Mouse (Mus musculus) liver, embryonic 13.5 days (tissue): ENCODE measurements around the gene Mvb12a. TPM values are rescaled to one million over a fixed set of nuclear protein-coding genes. Genes with fewer than 3 reads are reported as not detected.
"Not testable (repeated sequence)": the region's sequence is repeated elsewhere in the genome, so short reads cannot be mapped to it uniquely, and the experiment has no call there.

ENCODE experiments used
- ATAC-seq: fragments of 200-750 bp; cut with Nextera tagmentation; 2 replicates; pipeline ENCODE4 v1.8.0; 2017; ENCODE audit warnings: low read depth, mild to moderate bottlenecking, moderate number of reproducible peaks, moderate library complexity
- DNase-seq: peaks from one replicate; pipeline ENCODE4 v3.0.0; 2022
- H3K27ac ChIP-seq: fragments of 300-500 bp; sonication (generic); 2 replicates; pipeline ENCODE4 v1.5.1; 2015; ENCODE audit warnings: moderate library complexity, mild to moderate bottlenecking, inconsistent platforms
- H3K27me3 ChIP-seq: fragments of 300-500 bp; sonication (generic); 2 replicates; pipeline ENCODE4 v1.6.1; 2015; ENCODE audit warnings: mild to moderate bottlenecking, inconsistent platforms
- H3K36me3 ChIP-seq: fragments of 300-500 bp; sonication (generic); 2 replicates; pipeline ENCODE4 v1.6.1; 2015; ENCODE audit warnings: mild to moderate bottlenecking, inconsistent platforms
- H3K4me1 ChIP-seq: fragments of 300-500 bp; sonication (generic); replicated peaks from 2 replicates; pipeline ENCODE4 v1.6.1; 2015; ENCODE audit warnings: inconsistent platforms
- H3K4me2 ChIP-seq: fragments of 300-500 bp; sonication (generic); 2 replicates; pipeline ENCODE4 v1.6.1; 2015; ENCODE audit warnings: inconsistent platforms, mild to moderate bottlenecking, moderate library complexity
- H3K4me3 ChIP-seq: fragments of 300-500 bp; sonication (generic); replicated peaks from 2 replicates; pipeline ENCODE4 v1.5.1; 2015; ENCODE audit warnings: mild to moderate bottlenecking, inconsistent platforms
- H3K9ac ChIP-seq: fragments of 300-500 bp; sonication (generic); 2 replicates; pipeline ENCODE4 v1.6.1; 2015; ENCODE audit warnings: mild to moderate bottlenecking, inconsistent platforms
- H3K9me3 ChIP-seq: fragments of 300-500 bp; sonication (generic); replicated peaks from 2 replicates; pipeline ENCODE4 v1.6.1; 2016; ENCODE audit warnings: inconsistent platforms
- WGBS: fragments of 180-500 bp; shearing (Covaris S2); methylation state at CpG from one replicate; pipeline ENCODE4 v1.1.7; 2015; ENCODE audit not compliant: insufficient replicate concordance; 5-methylcytosine and 5-hydroxymethylcytosine counted together
- polyA plus RNA-seq: library from polyadenylated mRNA; unstranded; fragments of >200 nt; fragmentation: Nextera tagmentation; extraction: Ambion mirVana; gene quantifications from 2 replicates; pipeline ENCODE4 v1.2.1, GENCODE M21; 2015

Gene Mvb12a
- polyA plus RNA-seq, 1 experiment from 2014 or later, result 33.9 TPM

DNA sequence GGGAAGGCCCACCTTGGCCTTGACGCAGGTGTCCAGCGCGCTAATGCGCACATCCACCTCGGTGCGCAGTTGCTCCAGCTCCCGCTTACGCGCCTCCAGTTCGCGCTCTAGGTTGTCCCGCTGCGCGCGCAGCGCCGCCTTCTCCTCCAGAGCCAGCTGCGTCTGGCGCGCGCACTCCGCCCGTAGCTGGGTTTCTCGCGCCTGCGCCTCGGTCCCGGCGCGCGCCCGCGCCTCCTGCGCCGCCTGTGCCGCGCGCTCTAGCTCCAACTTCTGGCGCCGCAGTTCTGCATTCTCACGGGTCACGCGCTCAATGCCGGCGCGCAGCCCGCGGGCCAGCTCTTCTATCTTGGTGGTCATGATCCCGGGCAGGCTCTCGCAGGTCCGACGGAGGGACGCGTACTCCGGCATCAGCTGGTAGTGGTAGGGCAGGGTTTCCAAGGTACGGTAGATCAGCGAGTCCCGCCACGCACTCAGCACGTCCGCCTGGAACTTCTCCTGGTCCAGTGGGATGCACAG is 35.1 kb upstream of the Mvb12a start:
- Histone ChIP-seq H3K9me3 (no peaks in the 10 kb centered on the region), H3K4me1 (peaks cover 34% of the 10 kb centered on the region), H3K4me3 (peak overlapping the region; percentile 45), H3K36me3 (no peaks in the 10 kb centered on the region), H3K9ac (peak overlapping the region; percentile 41; the same call in 1 of the 2 replicates), H3K4me2 (peak overlapping the region; percentile 67), H3K27ac (no peak overlapping the region), H3K27me3 (peaks cover 53% of the 10 kb centered on the region)
- peak; percentile 30 for ATAC-seq
- WGBS, result 1% methylated on average over 61 of the region's 61 CpGs
- DNase-seq, result peak; percentile 37

DNA sequence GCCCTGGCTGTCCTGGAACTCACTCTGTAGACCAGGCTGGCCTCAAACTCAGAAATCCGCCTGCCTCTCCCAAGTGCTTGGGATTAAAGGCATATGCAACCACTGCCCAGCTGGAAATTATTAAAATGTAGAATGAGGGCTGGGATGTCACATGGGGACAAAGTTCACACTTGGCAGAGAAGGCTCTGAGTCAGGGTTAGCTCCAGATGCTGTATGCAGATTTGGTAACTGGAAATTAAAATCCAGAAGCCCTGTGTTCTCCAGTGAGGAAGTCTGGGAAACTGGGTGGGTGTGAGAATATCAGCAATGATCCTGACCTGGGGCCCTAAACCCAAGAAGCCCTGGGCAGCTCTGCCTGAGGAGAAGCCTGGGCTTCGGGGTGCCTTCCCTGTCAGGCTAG is 33.4 kb upstream of the Mvb12a start:
- peaks cover 40% of the 10 kb centered on the region for H3K4me1 ChIP-seq
- DNase-seq, result no peak
- peak overlapping the region; percentile 18; the same call in 1 of the 2 replicates for H3K4me2 ChIP-seq
- 52% methylated on average over 2 of the region's 2 CpGs for WGBS
- H3K9ac ChIP-seq, result no peak overlapping the region
- no peak for ATAC-seq
- no peak overlapping the region for H3K27ac ChIP-seq
- no peaks in the 10 kb centered on the region for H3K9me3 ChIP-seq
- no peaks in the 10 kb centered on the region for H3K36me3 ChIP-seq
- H3K27me3 ChIP-seq, result peaks cover 53% of the 10 kb centered on the region
- H3K4me3 ChIP-seq, result no peak overlapping the region

DNA sequence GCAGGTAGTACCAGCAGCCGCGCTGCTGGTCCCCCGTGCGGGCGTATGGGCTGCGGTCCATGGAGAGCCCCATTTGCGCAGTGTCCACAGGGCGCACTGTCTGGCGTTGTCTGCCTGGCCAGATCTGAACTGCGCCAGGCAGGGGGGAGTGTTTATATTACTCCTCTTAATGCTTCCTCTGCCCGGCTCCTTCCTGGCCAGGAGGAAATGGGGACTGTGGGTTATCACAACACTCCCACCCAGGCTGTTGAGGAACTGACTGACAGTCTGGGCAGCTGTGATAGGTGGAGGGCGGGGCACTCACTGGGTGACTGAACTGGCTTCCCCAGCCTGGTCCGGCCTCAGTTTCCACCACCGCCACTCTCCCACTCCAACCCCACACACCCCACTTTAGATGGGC is 31.1 kb upstream of the Mvb12a start, which contains the start of gene Plvap:
Plvap (minus strand) TSS at position 109 of the 400 bp plus-strand sequence.
- Histone ChIP-seq H3K4me3 (peak within 1 kb of the TSS; percentile 47), H3K9ac (peak within 1 kb of the TSS; percentile 43), H3K27me3 (peaks cover 43% of the 10 kb centered on the region), H3K36me3 (no peaks in the 10 kb centered on the region), H3K9me3 (no peaks in the 10 kb centered on the region), H3K4me1 (peaks cover 40% of the 10 kb centered on the region), H3K27ac (peak within 1 kb of the TSS; percentile 58), H3K4me2 (peak within 1 kb of the TSS; percentile 66)
- DNase-seq, result peak; percentile 72
- 6% methylated on average over 14 of the region's 14 CpGs for WGBS
- ATAC-seq, result peak; percentile 90

DNA sequence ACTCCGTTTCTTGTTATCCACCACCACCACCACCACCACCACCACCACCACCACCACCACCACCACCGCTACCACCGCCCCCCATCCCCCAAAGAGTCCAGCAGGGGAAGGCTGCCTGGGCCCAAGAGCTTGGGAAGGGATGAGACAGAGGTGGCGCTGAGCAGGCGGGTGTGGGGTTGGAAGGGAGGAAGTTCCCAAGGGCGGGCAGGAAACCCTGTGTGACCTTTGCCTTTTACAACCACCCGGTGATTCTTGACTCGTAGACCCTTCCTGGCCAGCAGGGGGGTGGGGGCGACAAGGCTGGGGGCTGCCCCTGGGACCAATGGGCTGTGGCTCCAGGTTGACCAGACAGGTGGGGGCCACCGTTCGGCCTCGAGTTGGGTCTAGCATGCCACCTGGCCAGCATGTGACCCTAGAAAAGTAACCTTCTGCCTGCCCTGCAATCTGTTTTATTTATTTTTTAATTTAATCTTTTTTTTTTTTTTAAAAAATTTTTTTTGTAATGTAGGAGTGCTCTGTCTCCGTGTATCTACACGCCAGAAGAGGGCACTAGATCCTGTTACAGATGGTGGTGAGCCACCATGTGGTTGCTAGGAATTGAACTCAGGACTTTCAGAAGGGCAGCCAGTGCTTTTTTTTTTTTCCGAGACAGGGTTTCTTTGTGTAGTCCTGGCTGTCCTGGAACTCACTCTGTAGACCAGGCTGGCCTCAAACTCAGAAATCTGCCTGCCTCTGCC is 29.5 kb upstream of the Mvb12a start:
- Histone ChIP-seq H3K9ac (no peak overlapping the region), H3K4me2 (no peak overlapping the region), H3K27me3 (peaks cover 27% of the 10 kb centered on the region), H3K27ac (no peak overlapping the region), H3K9me3 (no peaks in the 10 kb centered on the region), H3K36me3 (no peaks in the 10 kb centered on the region), H3K4me1 (peaks cover 28% of the 10 kb centered on the region), H3K4me3 (no peak overlapping the region)
- DNase-seq, result no peak
- ATAC-seq, result no peak
- WGBS, result 34% methylated on average over 14 of the region's 15 CpGs

DNA sequence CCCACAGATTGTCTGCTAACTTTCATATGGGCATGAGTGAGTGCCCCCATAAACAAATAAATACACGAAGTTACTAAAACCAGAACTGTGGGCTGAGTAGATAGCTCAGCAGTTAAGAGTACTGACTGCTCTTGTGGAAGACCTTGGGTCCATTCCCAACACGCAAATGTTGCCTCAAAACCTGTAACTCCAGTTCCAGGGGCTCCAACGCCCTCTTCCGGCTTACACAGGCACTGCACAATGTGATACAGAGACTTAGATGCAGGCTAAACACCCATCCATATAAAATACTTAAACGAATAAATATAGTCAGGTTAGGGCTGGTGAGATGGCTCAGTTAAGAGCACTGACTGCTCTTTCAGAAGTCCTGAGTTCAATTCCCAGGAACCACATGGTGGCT is 27.7 kb upstream of the Mvb12a start:
- 57% methylated on average over 5 of the region's 5 CpGs for WGBS
- DNase-seq (no peak), ATAC-seq (no peak)
- Histone ChIP-seq H3K4me3 (no peak overlapping the region), H3K27me3 (peaks cover 11% of the 10 kb centered on the region), H3K9me3 (no peaks in the 10 kb centered on the region), H3K4me2 (no peak overlapping the region), H3K27ac (no peak overlapping the region), H3K9ac (no peak overlapping the region), H3K36me3 (no peaks in the 10 kb centered on the region), H3K4me1 (peaks cover 25% of the 10 kb centered on the region)

DNA sequence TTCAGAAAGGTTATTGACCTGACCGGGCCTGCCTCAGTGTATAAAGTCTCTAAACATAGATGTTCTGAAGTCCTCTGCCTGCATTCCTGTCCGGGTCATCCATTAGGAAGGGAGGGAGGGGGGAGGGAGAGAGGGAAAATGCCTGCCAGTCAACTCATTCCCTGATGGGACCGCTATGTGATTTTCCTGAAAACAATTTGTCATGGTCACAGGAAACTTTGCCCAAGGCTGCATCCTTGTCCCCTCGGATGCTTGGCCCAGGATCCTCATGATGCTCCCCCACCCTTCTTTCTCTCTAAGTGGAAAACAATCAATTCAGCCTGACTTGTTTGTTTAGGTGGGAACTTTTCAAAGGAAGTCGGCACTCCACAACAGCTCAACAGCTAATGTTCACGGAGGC is 25.9 kb upstream of the Mvb12a start:
- ATAC-seq, result no peak
- Histone ChIP-seq H3K27me3 (no peaks in the 10 kb centered on the region), H3K4me3 (no peak overlapping the region), H3K4me2 (no peak overlapping the region), H3K36me3 (no peaks in the 10 kb centered on the region), H3K4me1 (peaks cover 19% of the 10 kb centered on the region), H3K9me3 (no peaks in the 10 kb centered on the region), H3K9ac (no peak overlapping the region), H3K27ac (no peak overlapping the region)
- WGBS, result 39% methylated on average over 6 of the region's 6 CpGs
- DNase-seq, result no peak

DNA sequence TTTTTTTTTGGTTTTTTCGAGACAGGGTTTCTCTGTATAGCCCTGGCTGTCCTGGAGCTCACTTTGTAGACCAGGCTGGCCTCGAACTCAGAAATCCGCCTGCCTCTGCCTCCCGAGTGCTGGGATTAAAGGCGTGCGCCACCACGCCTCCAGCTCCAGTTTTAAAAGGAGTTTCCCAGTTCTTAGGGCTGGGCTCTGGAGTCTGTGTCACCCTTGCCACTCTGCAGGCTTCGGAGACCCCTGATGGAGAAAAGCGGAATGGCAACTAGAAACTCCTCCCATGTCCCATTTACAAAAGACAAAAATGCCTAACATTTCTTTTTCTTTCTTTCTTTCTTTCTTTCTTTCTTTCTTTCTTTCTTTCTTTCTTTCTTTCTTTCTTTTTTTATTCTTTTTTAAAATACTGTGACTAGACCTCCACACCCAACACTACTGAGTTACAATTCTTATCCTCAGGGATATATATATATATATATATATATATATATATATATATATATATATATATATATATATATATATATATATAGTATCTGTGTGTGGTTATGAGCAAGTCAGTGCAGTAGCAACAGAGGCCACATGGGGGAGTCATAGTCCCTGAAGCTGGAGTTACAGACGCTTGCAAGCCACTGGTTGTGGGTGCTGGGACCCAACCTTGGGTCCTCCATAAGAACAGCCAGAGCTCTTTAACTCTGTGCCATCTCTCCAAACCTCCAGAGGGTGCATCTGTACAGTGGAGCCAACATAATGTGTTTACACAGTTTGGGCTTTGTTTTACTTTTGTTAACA is 23.5 kb upstream of the Mvb12a start:
- not testable (repeated sequence) for H3K9me3 ChIP-seq, ATAC-seq, DNase-seq

DNA sequence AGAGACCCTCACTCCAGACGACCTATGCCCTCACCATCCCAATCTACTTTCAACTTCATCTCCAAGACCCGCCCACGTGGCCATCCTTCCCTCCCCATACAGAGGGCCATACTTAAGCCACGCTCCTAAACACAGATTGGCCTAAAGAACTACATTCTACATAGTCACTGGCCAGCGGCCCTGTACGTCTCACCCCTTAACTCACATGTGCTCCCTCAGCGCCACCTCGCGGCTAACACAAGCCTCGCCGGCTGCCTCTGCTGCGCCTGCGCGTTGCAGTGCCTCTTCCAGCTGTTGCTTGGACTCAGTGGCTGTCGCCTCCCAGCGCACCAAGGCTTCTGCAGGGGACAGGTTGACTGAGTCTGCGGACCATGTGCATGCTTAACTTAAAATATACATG is 21.1 kb upstream of the Mvb12a start:
- Histone ChIP-seq H3K4me2 (no peak overlapping the region), H3K36me3 (no peaks in the 10 kb centered on the region), H3K27me3 (peaks cover 24% of the 10 kb centered on the region), H3K4me1 (peaks cover 17% of the 10 kb centered on the region), H3K4me3 (no peak overlapping the region), H3K9me3 (no peaks in the 10 kb centered on the region), H3K9ac (no peak overlapping the region), H3K27ac (no peak overlapping the region)
- peak; percentile 82 for ATAC-seq
- WGBS, result 4% methylated on average over 17 of the region's 17 CpGs
- peak; percentile 84 for DNase-seq

More for the DNA sequence above, 23.5 kb upstream of the Mvb12a start:
- not testable (repeated sequence) for H3K36me3 ChIP-seq, H3K4me3 ChIP-seq, H3K27me3 ChIP-seq, H3K27ac ChIP-seq, H3K9ac ChIP-seq, H3K4me2 ChIP-seq, H3K4me1 ChIP-seq
- 21% methylated on average over 10 of the region's 10 CpGs for whole genome bisulfite sequencing

DNA sequence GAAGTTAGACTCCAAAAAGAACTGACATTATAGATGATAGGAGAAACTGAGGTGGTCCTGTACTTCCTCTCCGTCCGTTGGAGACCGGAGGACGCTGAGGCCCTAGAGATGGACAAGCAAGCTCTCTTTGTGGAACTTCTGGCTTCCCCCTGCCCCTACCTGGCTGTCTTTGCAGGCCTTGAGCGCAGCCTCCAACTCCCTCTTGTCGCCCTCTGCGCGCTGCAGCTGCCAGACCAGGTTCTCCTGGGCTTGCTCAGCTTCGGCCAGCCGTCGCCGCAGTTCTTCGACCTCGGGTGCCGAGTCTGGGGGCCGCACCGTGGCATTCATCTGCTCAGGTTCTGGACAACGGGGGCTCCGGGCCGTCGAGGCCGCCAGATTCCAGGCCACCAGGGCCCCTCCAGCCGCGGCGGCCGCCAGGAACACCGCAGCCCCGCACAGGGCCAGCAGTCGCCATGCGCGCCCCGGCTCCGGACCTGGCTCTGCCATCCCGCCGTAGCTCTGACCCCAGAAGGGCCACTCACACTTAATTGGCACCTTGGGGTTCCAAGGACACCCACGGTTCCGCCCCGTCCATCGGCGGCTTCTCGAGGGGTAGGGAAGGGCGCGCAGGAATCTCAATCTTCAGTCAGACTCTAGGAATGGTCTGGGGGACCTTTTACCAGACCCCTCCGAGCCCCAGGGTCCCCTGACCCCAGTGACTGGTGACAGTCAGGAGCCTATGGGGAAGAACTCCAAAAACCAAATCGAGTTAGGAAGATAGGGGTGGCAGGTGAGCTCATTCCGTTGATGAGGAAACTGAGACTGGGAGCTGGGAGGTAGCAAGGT is 17.3 kb upstream of the Mvb12a start, which contains the start of gene Ccdc194:
Ccdc194 (minus strand) TSS at position 486 of the 825 bp plus-strand sequence.
- peaks cover 26% of the 10 kb centered on the region for H3K4me1 ChIP-seq
- H3K27me3 ChIP-seq, result peaks cover 38% of the 10 kb centered on the region
- H3K9ac ChIP-seq, result no peak within 1 kb of the TSS
- no peak within 1 kb of the TSS for H3K4me3 ChIP-seq
- no peak within 1 kb of the TSS for H3K4me2 ChIP-seq
- H3K9me3 ChIP-seq, result no peaks in the 10 kb centered on the region
- peak within 1 kb of the TSS; percentile 27; the same call in 1 of the 2 replicates for H3K27ac ChIP-seq
- no peak for ATAC-seq
- no peaks in the 10 kb centered on the region for H3K36me3 ChIP-seq
- no peak for DNase-seq
- WGBS, result 35% methylated on average over 46 of the region's 46 CpGs

DNA sequence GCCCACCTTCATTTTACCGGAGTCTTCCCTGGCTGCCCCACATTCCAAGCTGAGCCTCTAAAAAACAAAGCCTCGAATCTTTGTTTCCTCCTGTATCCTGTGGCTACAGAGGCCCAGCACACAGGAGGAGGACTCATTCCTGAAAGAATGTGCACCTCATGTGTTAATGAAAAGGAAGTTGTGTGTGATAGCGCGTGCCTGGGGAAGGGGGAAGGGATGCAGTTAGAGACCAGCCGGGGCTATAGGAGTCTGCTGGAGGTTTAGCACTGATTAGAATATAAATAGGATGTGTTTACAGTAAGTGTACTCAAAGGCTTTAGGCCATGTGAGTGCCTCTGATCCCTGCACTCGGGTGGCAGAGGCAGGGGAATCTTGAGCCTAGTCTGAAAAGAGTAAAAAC is 16.4 kb upstream of the Mvb12a start:
- no peak for DNase-seq
- 10% methylated on average over 6 of the region's 6 CpGs for WGBS
- H3K4me1 ChIP-seq, result peaks cover 26% of the 10 kb centered on the region

More for the DNA sequence above, 16.4 kb upstream of the Mvb12a start:
- Histone ChIP-seq H3K4me2 (no peak overlapping the region), H3K27ac (peak overlapping the region; percentile 24; the same call in 1 of the 2 replicates), H3K9ac (no peak overlapping the region), H3K27me3 (peaks cover 38% of the 10 kb centered on the region), H3K36me3 (no peaks in the 10 kb centered on the region), H3K4me3 (no peak overlapping the region), H3K9me3 (no peaks in the 10 kb centered on the region)
- ATAC-seq, result no peak
